Mouse (Mus musculus) spleen, adult 18-20 months (tissue): ENCODE results near the gene Cct5.
A peak's percentile ranks its signal among the peaks of the same experiment; 100 is the strongest.
"Not testable (repeated sequence)": the region's sequence is repeated elsewhere in the genome, so short reads cannot be mapped to it uniquely, and the experiment has no call there.

Experiments
- DNase-seq, 2 experiments: peaks; one replicate each; pipeline ENCODE4 v3.0.0; 2022; ENCODE audit warnings: mixed read lengths in 2 of 2

Cct5 gene

GRCm38 (mm10) chr15:31595651-31596050 lies 6.0 kb downstream of the Cct5 start:
- no peak for DNase-seq

GRCm38 (mm10) chr15:31594260-31594659 lies 7.3 kb downstream of the Cct5 start:
- DNase-seq = no peak

GRCm38 (mm10) chr15:31592531-31592930 lies 9.1 kb downstream of the Cct5 start:
- no peak for DNase-seq

- no peak for DNase-seq
Measured at GRCm38 (mm10) chr15:31590176-31590575, 11.4 kb downstream of the Cct5 start.

GRCm38 (mm10) chr15:31588989-31589640 lies 12.5 kb downstream of the Cct5 start:
- no peak for DNase-seq

- DNase-seq = no peak
Measured at GRCm38 (mm10) chr15:31587789-31588188, 13.8 kb downstream of the Cct5 start.

GRCm38 (mm10) chr15:31586519-31586918 lies 15.1 kb downstream of the Cct5 start:
- DNase-seq = peak; percentile 65 to 85

- DNase-seq = no peak
Measured at GRCm38 (mm10) chr15:31586088-31586487, 15.5 kb downstream of the Cct5 start.

- no peak for DNase-seq
Measured at GRCm38 (mm10) chr15:31585238-31585637, 16.4 kb downstream of the Cct5 start.

GRCm38 (mm10) chr15:31583304-31584085 lies 18.1 kb downstream of the Cct5 start:
- DNase-seq = no peak

- not testable (repeated sequence) for DNase-seq
Measured at GRCm38 (mm10) chr15:31581086-31581485, 20.5 kb downstream of the Cct5 start.

- no peak for DNase-seq
Measured at GRCm38 (mm10) chr15:31576076-31576475, 25.5 kb downstream of the Cct5 start.

- DNase-seq = no peak
Measured at GRCm38 (mm10) chr15:31573692-31574091, 27.9 kb downstream of the Cct5 start.

GRCm38 (mm10) chr15:31573287-31573686 lies 28.3 kb downstream of the Cct5 start:
- no peak for DNase-seq

- no peak for DNase-seq
Measured at GRCm38 (mm10) chr15:31571906-31572722, 29.5 kb downstream of the Cct5 start.

GRCm38 (mm10) chr15:31570959-31571358 lies 30.6 kb downstream of the Cct5 start:
- no peak for DNase-seq

GRCm38 (mm10) chr15:31569325-31570022 lies 32.1 kb downstream of the Cct5 start:
- DNase-seq = no peak

GRCm38 (mm10) chr15:31568581-31568996 lies 33.0 kb downstream of the Cct5 start:
- DNase-seq = no peak

GRCm38 (mm10) chr15:31567431-31567830 lies 34.2 kb downstream of the Cct5 start:
- DNase-seq = no peak

- no peak for DNase-seq
Measured at GRCm38 (mm10) chr15:31565786-31566185, 35.8 kb downstream of the Cct5 start.

GRCm38 (mm10) chr15:31565184-31565583 lies 36.4 kb downstream of the Cct5 start, which contains the start of gene Cmbl:
TSS of gene Cmbl (plus strand) at chr15:31565389.
- no peak for DNase-seq
